Mouse (Mus musculus) WW6 (cell line): ENCODE measurements at regions not wholly inside any gene's neighbourhood (a gene's known extent, or its start where the extent isn't known, plus 50 kb on each side); places are given as distances from the start of the nearest gene placed in this dataset.

Experiments
- DNase-seq: peaks from one replicate; pipeline ENCODE4 v3.0.0-alpha.2; 2013; ENCODE audit warnings: low read depth, low spot score

- DNase-seq: no peak
Observed at GRCm38 (mm10) chr8:103425967-103426366, 640.5 kb upstream of the Cdh11 start.

DNA sequence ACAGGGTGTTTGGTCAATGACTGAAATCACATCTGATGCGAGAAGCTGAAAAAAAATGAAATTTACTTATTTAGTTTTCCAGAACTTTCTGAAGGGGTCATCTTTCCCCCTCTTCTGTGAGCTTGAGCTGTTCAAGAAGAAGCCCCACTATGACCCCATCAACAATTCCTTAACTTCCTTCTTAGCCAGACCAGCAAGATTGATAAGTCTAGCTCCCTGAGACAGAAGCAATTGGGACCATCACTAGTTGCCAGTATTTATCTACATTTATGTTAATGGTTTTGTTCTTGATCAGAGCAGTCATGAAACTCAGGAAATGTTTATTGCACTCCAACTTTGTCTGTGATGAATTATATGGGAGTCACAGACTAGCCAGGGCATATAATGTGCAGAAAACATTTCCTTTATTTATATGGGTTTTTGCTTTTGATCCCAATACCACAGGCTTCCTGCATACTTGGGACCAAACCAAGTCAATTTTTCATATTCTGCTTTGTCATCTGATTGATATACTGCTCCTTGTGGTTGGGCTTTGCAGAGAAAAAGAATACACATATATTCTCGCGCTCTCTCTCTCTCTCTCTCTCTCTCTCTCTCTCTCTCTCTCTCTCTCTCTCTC, 645.5 kb upstream of the Cdh11 start:
- no peak for DNase-seq

- DNase-seq: no peak
Observed at GRCm38 (mm10) chr8:103433532-103434105, 648.2 kb upstream of the Cdh11 start.

- no peak for DNase-seq
Observed at GRCm38 (mm10) chr8:103438995-103439717, 653.7 kb upstream of the Cdh11 start.

DNA sequence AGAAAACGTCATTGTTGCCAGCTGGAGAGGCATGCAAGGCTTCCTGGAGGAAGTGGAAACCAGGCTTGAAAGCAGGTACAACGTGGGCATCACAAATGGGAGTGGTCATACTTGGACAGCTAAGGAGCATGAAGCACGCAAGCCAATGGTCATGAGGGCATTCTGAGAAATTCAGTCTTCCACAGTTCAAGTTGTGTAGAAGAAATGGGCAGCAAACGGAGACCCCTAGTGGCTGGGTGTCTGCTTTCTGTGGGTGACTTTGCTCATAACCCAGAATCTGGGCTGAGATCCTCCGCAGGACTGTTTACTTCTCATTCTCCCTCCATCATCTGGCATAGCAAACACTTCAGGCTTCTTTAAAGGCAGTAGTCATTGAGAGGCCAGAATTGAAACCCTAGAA, 655.7 kb upstream of the Cdh11 start:
- no peak for DNase-seq

DNA sequence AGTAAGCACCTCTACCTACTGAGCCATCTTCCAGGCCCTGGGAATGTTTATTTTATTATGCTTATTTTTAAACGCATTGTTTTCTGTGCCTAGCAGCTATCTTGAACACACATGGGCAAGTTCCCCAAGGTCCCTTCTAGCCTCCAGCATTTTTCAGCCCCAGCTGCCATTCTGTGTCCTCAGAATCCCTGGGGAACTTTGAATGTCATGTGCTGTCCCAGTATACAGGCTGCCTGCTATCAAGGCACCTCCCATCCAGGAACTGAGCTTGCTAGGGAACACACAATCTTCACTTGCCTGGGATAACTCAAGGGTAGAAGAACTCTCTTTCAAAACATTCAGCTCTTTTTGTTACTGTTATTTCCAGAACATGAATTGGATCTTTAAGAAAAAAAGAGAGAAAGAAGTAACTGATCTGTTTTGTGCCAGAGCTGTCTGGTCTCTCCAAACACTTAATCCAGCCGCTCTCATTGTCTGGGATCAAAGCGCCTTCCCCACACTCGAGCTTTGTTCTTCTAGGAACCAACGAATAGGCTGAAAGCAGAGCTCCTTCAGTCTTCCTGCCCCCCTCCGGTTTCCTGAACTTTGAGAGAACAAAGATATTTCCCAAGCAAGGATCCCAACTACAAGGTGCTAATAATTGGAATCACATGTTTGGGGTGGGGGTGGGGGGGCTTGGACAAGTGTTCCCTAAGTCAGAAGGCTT, 657.1 kb upstream of the Cdh11 start:
- no peak for DNase-seq

DNA sequence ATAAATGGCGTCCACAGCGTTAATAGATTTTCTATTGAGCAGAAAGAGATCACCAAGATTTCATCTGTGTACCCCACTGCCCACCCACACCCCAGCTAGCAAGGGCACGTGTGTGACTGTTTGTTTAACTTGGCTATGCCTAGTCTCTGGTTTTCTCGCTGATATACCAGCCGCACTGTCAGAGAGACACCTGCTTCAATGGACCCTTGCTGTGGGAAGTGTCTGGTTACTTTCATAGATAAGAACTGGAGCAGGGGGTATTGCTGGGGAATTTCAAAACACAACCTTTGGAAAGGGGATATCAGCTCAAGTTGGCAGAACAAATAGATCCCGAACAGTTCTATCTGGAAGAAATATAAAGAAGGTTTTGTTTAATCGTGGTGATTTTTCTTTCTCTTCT, 656.8 kb upstream of the Cdh5 start:
- DNase-seq: no peak

DNA sequence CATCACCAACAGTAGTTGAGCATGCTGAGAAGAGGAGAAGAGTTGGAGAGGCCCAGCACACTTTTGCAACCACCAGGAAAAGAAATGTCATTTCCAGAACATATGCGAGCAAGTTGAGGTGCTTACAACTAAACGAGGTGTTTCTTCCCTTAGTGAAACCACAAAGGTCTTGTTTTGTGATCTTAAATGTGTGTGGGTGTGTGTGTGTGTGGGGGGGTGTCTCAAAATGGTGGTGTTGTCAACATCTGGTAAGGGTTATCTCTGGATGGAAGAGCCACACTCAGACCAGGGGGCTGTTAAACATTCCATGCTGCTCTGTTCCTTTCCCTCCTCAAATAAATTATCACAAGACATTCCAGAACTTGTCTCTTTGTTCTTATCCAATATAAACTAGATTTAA, 656.0 kb upstream of the Cdh5 start:
- no peak for DNase-seq

DNA sequence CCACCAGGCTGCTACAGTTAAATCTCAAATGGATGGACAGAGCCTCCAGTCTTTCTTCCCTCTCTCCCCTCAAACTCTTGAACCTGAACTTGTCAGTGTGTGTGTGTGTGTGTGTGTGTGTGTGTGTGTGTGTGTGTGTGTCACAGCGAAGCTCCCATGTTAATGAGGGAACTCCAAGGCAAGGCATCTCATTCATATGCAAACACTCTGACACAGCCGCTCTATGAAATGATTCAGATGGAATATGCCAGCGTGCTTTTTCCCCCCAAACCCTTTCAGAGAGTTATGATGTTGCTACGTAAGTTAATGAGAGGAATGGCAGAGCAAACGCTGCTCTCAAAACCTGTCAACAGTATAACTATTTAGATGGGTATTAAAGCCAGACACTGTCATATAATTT, 653.5 kb upstream of the Cdh5 start:
- DNase-seq: no peak

GRCm38 (mm10) chr8:103451381-103452018, 649.9 kb upstream of the Cdh5 start:
- DNase-seq: no peak

GRCm38 (mm10) chr8:103457176-103457575, 644.2 kb upstream of the Cdh5 start:
- DNase-seq: no peak

DNA sequence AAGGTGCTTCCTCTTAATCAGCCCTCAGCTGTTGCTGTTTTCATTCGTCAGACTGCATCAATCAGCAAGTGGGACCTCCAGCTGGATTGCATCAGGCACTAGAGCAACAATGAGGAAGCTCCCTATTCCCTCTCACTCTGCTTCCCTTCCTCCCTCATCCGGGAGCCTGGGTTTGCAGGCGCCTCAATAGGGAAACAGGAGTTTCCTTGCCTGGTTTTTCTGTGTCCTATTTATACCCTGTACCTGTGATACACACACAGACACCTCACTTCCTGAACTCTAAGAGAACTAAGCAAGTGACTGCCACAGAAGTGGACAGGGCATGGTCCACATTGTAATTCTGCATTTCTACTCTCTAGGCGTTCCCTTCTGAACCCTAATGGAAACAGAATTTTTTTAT, 637.9 kb upstream of the Cdh5 start:
- no peak for DNase-seq

GRCm38 (mm10) chr8:103464777-103465353, 636.6 kb upstream of the Cdh5 start:
- DNase-seq: no peak

GRCm38 (mm10) chr8:103467536-103468160, 633.8 kb upstream of the Cdh5 start:
- no peak for DNase-seq

DNA sequence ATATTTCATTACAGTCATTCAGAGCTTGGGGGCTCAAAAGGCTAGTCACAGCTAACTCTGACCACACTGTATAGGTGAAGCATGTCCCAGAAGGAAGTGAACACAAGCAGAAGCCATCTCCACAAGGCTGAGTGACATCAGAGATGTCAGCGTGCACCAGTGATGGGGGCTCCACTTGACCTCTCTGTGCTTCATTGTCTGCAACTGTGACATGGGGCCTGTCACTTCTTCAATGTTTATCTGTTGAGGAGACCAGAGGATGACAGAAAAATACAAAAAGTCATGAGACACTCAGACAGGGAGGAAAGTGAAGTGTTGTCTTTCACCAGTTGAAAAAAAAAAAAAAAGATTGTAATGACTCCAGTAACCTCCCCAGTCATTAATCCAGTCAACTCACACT, 632.4 kb upstream of the Cdh5 start:
- DNase-seq: no peak

DNA sequence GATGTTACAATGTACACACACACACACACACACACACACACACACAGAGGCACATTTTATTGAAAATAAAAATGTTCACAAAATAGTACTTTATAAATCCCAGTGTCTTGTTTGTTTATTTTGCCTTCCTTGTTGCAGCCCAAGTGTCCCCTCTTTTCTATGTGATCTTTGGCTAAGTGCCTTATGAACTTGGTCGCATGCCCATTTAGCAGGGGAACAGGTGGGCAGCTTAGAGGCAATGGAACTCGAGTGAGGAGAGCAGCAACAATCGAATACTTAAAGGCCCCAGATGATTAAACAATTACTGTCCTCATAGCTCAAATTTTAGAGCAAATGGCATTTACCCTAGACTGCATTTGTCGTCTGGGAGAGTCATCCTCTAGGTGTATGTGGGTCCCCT, 631.1 kb upstream of the Cdh5 start:
- no peak for DNase-seq

- no peak for DNase-seq
Observed at GRCm38 (mm10) chr8:103475816-103476797, 625.3 kb upstream of the Cdh5 start.

- no peak for DNase-seq
Observed at GRCm38 (mm10) chr8:103482033-103482720, 619.2 kb upstream of the Cdh5 start.

- DNase-seq: no peak
Observed at GRCm38 (mm10) chr8:103485441-103485840, 616.0 kb upstream of the Cdh5 start.
